In the genomic region with DNA sequence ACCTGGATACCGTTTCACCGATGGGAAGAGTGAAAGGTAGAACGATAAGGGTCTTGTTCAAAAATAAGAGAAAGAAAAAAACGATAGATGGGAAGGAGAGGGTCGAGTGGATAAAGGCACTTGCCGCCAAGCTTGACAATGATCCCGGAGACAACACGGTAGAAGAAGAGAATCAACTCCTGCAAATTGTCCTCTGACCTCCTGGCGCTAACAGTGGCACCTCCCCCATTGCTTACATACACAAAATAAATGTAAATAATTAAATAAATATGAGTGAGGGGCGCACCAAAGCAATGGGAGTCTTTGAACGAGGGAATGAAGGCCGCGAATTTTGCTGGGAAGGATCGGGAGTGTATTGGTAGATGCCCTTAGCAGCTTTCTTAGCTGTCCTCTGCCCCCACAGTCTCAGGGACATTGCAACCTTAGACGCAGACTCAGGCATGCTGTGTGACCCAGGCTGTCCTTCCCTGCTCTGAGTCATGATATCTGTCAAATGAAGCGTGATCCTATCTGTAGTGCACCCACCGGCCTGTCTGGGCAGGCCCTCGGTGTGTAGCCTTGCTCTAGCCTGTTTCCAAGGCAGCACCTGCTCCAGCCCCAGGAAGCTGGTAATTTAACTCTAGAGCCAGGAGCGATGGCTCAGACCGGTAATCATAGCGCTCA, we compare ENCODE assay signal across 8 mouse cellular contexts. TPM values are rescaled to one million over a fixed set of nuclear protein-coding genes. Genes with fewer than 3 reads are reported as not detected.
DNase-seq lines count a peak whose midpoint lies in the region; ATAC-seq and TF ChIP-seq lines count a peak whose summit lies in the region.

No protein-coding gene starts in this region.

- WGBS in heart, adult 2 months, result 19% methylated on average over 21 of the region's 21 CpGs
- WGBS in heart, embryonic 16.5 days, result 13% methylated on average over 21 of the region's 21 CpGs
- 10% methylated on average over 21 of the region's 21 CpGs for WGBS in midbrain, embryonic 12.5 days

- peak overlapping the region; percentile 90 for H3K4me2 ChIP-seq in heart, embryonic 16.5 days (ENCODE audit: low read depth, low read length)
- H3K4me2 ChIP-seq in midbrain, embryonic 12.5 days (replicated peaks), result peak overlapping the region; percentile 92

- peak in 1 of 2 experiments; percentile 31 for DNase-seq in heart, adult 2 months
- no peak for DNase-seq in heart, postnatal 10 days
- peak; percentile 32 for DNase-seq in 3T3-L1 (ENCODE audit: low read depth, low spot score)
- peak; percentile 90 for DNase-seq in brain, adult 2 months (ENCODE audit: low read depth, low spot score)
- DNase-seq in spleen, postnatal 4 days (ENCODE audit: low spot score in 2 of 2), result no peak
- DNase-seq in left cerebral cortex, postnatal 10 days (ENCODE audit: extremely low spot score in 1 of 2, low spot score in 2 of 2), result no peak

- TF ChIP-seq EP300 in heart, adult 2 months (IDR thresholded peaks at IDR 0.05; ENCODE audit: insufficient read depth, low read depth, low read length), result no peak

- peak overlapping the region; percentile 92 for H3K27ac ChIP-seq in heart, adult 2 months
- H3K27ac ChIP-seq in heart, embryonic 16.5 days (ENCODE audit: low read length), result no peak overlapping the region
- H3K27ac ChIP-seq in midbrain, embryonic 12.5 days (replicated peaks), result no peak overlapping the region

- H3K27me3 ChIP-seq in heart, adult 2 months (ENCODE audit: control insufficient read depth, insufficient read depth, low read length), result no peaks in the 10 kb centered on the region
- H3K27me3 ChIP-seq in heart, embryonic 16.5 days (ENCODE audit: control insufficient read depth, insufficient read depth, low read length), result no peaks in the 10 kb centered on the region
- H3K27me3 ChIP-seq in midbrain, embryonic 12.5 days, result peaks cover 62% of the 10 kb centered on the region

- H3K9ac ChIP-seq in heart, adult 2 months (ENCODE audit: low read depth, low read length), result peak overlapping the region; percentile 24
- peak overlapping the region; percentile 91 for H3K9ac ChIP-seq in heart, embryonic 16.5 days (ENCODE audit: low read length)
- H3K9ac ChIP-seq in midbrain, embryonic 12.5 days (replicated peaks), result peak overlapping the region; percentile 69

- intact Hi-C loops in heart, adult 2 months (cut with DNase I), result loop anchor here (5.0 kb wide), 1 partner anchor 36 kb away; no protein-coding TSS in a partner anchor
- intact Hi-C loops in heart, postnatal 10 days (cut with DNase I), result no loop called here
- intact Hi-C loops in left cerebral cortex, postnatal 10 days (cut with DNase I), result no loop called here

- no peak for TF ChIP-seq CTCF in heart, adult 2 months (IDR thresholded peaks at IDR 0.05)

- TF ChIP-seq POLR2A in heart, adult 2 months (IDR thresholded peaks at IDR 0.05; ENCODE audit: insufficient read depth, low read depth, low read length), result no peak

- peaks cover 1% of the 10 kb centered on the region; the same call in 1 of the 2 replicates for H3K79me2 ChIP-seq in heart, adult 2 months (replicated peaks; ENCODE audit: control insufficient read depth, insufficient read depth, low read length)

- H3K4me3 ChIP-seq in heart, adult 2 months, result peak overlapping the region; percentile 67
- peak overlapping the region; percentile 84 for H3K4me3 ChIP-seq in heart, embryonic 16.5 days (ENCODE audit: low read length)
- H3K4me3 ChIP-seq in midbrain, embryonic 12.5 days, result peak overlapping the region; percentile 65

- H3K9me3 ChIP-seq in heart, embryonic 16.5 days (replicated peaks; ENCODE audit: control insufficient read depth, low read length), result no peaks in the 10 kb centered on the region
- H3K9me3 ChIP-seq in midbrain, embryonic 12.5 days, result no peaks in the 10 kb centered on the region

- peaks cover 17% of the 10 kb centered on the region for H3K4me1 ChIP-seq in heart, adult 2 months (ENCODE audit: control insufficient read depth, insufficient read depth, low read length)
- H3K4me1 ChIP-seq in heart, embryonic 16.5 days (ENCODE audit: control insufficient read depth, insufficient read depth, low read length), result peaks cover 37% of the 10 kb centered on the region
- H3K4me1 ChIP-seq in midbrain, embryonic 12.5 days, result peaks cover 23% of the 10 kb centered on the region

- H3K36me3 ChIP-seq in heart, adult 2 months (ENCODE audit: control insufficient read depth, insufficient read depth, low read length), result no peaks in the 10 kb centered on the region
- H3K36me3 ChIP-seq in heart, embryonic 16.5 days (ENCODE audit: control insufficient read depth, insufficient read depth), result no peaks in the 10 kb centered on the region
- no peaks in the 10 kb centered on the region for H3K36me3 ChIP-seq in midbrain, embryonic 12.5 days

- ATAC-seq in heart, embryonic 16.5 days (replicated peaks; ENCODE audit: extremely low read depth, insufficient read depth, low FRiP score), result no peak
- ATAC-seq in midbrain, embryonic 12.5 days (ENCODE audit: low FRiP score, low read depth), result peak; percentile 14; the same call in 1 of the 2 replicates

RNA-seq across cellular contexts. Expression of a gene that starts 0.5 kb away (rescaled TPM):
- 10 to 100 TPM; 11.5 to 12.6 TPM for total RNA-seq in heart, adult 2 months (2021)
- 12.4 and 14.1 TPM in 2 replicates for polyA plus RNA-seq in heart, adult 2 months (2012; rRNA removed)
- total RNA-seq in heart, postnatal 10 days (2021), result 10 to 100 TPM; 21.8 to 24.3 TPM
- 14.7 and 15.8 TPM in 2 replicates for polyA plus RNA-seq in heart, embryonic 16.5 days (2015; fragmentation: Nextera tagmentation; extraction: Ambion mirVana)
- polyA plus RNA-seq in midbrain, embryonic 12.5 days (2016; fragmentation: Nextera tagmentation; extraction: Ambion mirVana), result 5.7 and 6.0 TPM in 2 replicates
- 1 to 10 TPM; 2.4 to 3.4 TPM for total RNA-seq in left cerebral cortex, postnatal 10 days (2021)

Comparison
In these comparisons a context has a peak if more than half of its experiments do, and no peak if none do; other contexts are left out.
1. DNase-seq: peak in 3T3-L1 (single experiment) and brain, adult 2 months (single experiment); none in heart, postnatal 10 days (0 of 2), spleen, postnatal 4 days (0 of 2) and left cerebral cortex, postnatal 10 days (0 of 2).
2. H3K9ac ChIP-seq: peak in every context shown above with its lines; median percentile 91 in heart, embryonic 16.5 days; 69 in midbrain, embryonic 12.5 days; 24 in heart, adult 2 months.
3. Peak in every context shown above with its lines, with median percentiles within 50 percentile points of each other: H3K4me3 ChIP-seq.